Mouse (Mus musculus) liver, embryonic 15.5 days (tissue): ENCODE data around the gene Skor1. TPM values are rescaled to one million over a fixed set of nuclear protein-coding genes. Genes with fewer than 3 reads are reported as not detected.

Source experiments
- ATAC-seq: fragments of 200-750 bp; cut with Nextera tagmentation; 2 replicates; pipeline ENCODE4 v1.8.0; 2017; ENCODE audit warnings: moderate number of reproducible peaks, mild to moderate bottlenecking, moderate library complexity; ENCODE audit not compliant: insufficient read depth
- H3K27ac ChIP-seq: fragments of 300-500 bp; sonication (generic); replicated peaks from 2 replicates; pipeline ENCODE4 v1.5.1; 2015; ENCODE audit warnings: mild to moderate bottlenecking, inconsistent platforms
- H3K27me3 ChIP-seq: fragments of 300-500 bp; sonication (generic); 2 replicates; pipeline ENCODE4 v1.6.1; 2015; ENCODE audit warnings: mild to moderate bottlenecking, inconsistent platforms
- H3K36me3 ChIP-seq: fragments of 300-500 bp; sonication (generic); replicated peaks from 2 replicates; pipeline ENCODE4 v1.6.1; 2015; ENCODE audit warnings: moderate library complexity, mild to moderate bottlenecking, inconsistent platforms
- H3K4me1 ChIP-seq: fragments of 300-500 bp; sonication (generic); replicated peaks from 2 replicates; pipeline ENCODE4 v1.6.1; 2015; ENCODE audit warnings: inconsistent platforms
- H3K4me2 ChIP-seq: fragments of 300-500 bp; sonication (generic); 2 replicates; pipeline ENCODE4 v1.6.1; 2015; ENCODE audit warnings: moderate library complexity, mild to moderate bottlenecking, inconsistent platforms
- H3K4me3 ChIP-seq: fragments of 300-500 bp; sonication (generic); replicated peaks from 2 replicates; pipeline ENCODE4 v1.5.1; 2015; ENCODE audit warnings: mild to moderate bottlenecking, inconsistent platforms
- H3K9ac ChIP-seq: fragments of 300-500 bp; sonication (generic); 2 replicates; pipeline ENCODE4 v1.6.1; 2015; ENCODE audit warnings: moderate library complexity, mild to moderate bottlenecking, inconsistent platforms
- H3K9me3 ChIP-seq: fragments of 300-500 bp; sonication (generic); replicated peaks from 2 replicates; pipeline ENCODE4 v1.6.1; 2016; ENCODE audit warnings: inconsistent platforms
- WGBS: fragments of 180-500 bp; shearing (Covaris S2); methylation state at CpG from one replicate; pipeline ENCODE4 v1.1.7; 2015; ENCODE audit warnings: mixed read lengths; ENCODE audit not compliant: insufficient replicate concordance; 5-methylcytosine and 5-hydroxymethylcytosine counted together
- polyA plus RNA-seq: library from polyadenylated mRNA; unstranded; fragments of >200 nt; fragmentation: Nextera tagmentation; extraction: Ambion mirVana; gene quantifications from 2 replicates; pipeline ENCODE4 v1.2.1, GENCODE M21; 2015

Skor1 gene
- polyA plus RNA-seq, 1 experiment from 2014 or later = not detected

GRCm38 (mm10) chr9:63142335-63143036, 6.3 kb downstream of the Skor1 start:
- Histone ChIP-seq H3K27me3 (peaks cover 100% of the 10 kb centered on the region), H3K4me2 (no peak overlapping the region), H3K36me3 (no peaks in the 10 kb centered on the region), H3K4me3 (no peak overlapping the region), H3K27ac (no peak overlapping the region), H3K9ac (no peak overlapping the region), H3K9me3 (no peaks in the 10 kb centered on the region), H3K4me1 (peaks cover 28% of the 10 kb centered on the region)
- ATAC-seq = no peak
- WGBS = 1% methylated on average over 42 of the region's 42 CpGs

GRCm38 (mm10) chr9:63141641-63142334, 7.0 kb downstream of the Skor1 start:
- Histone ChIP-seq H3K4me1 (peaks cover 27% of the 10 kb centered on the region), H3K36me3 (no peaks in the 10 kb centered on the region), H3K27ac (no peak overlapping the region), H3K9ac (no peak overlapping the region), H3K4me3 (no peak overlapping the region), H3K4me2 (no peak overlapping the region), H3K9me3 (no peaks in the 10 kb centered on the region), H3K27me3 (peaks cover 100% of the 10 kb centered on the region)
- ATAC-seq = no peak
- WGBS = 2% methylated on average over 24 of the region's 24 CpGs

- 3% methylated on average over 9 of the region's 9 CpGs for WGBS
- H3K27me3 ChIP-seq = peaks cover 100% of the 10 kb centered on the region
Measured at GRCm38 (mm10) chr9:63140211-63140610, 8.6 kb downstream of the Skor1 start.

GRCm38 (mm10) chr9:63139661-63140060, 9.1 kb downstream of the Skor1 start:
- peaks cover 12% of the 10 kb centered on the region for H3K4me1 ChIP-seq
- H3K4me3 ChIP-seq = no peak overlapping the region
- WGBS = 8% methylated on average over 17 of the region's 17 CpGs
- H3K9ac ChIP-seq = no peak overlapping the region
- no peak overlapping the region for H3K27ac ChIP-seq
- ATAC-seq = no peak
- peaks cover 100% of the 10 kb centered on the region for H3K27me3 ChIP-seq
- H3K36me3 ChIP-seq = no peaks in the 10 kb centered on the region
- no peak overlapping the region for H3K4me2 ChIP-seq
- no peaks in the 10 kb centered on the region for H3K9me3 ChIP-seq

More at GRCm38 (mm10) chr9:63140211-63140610, 8.6 kb downstream of the Skor1 start:
- H3K4me2 ChIP-seq = no peak overlapping the region
- no peaks in the 10 kb centered on the region for H3K9me3 ChIP-seq
- no peak for ATAC-seq
- peaks cover 17% of the 10 kb centered on the region for H3K4me1 ChIP-seq
- no peak overlapping the region for H3K27ac ChIP-seq
- no peak overlapping the region for H3K9ac ChIP-seq
- no peak overlapping the region for H3K4me3 ChIP-seq
- no peaks in the 10 kb centered on the region for H3K36me3 ChIP-seq

GRCm38 (mm10) chr9:63138481-63138967, 10.2 kb downstream of the Skor1 start:
- Histone ChIP-seq H3K9ac (no peak overlapping the region), H3K9me3 (no peaks in the 10 kb centered on the region), H3K4me1 (peaks cover 11% of the 10 kb centered on the region), H3K36me3 (no peaks in the 10 kb centered on the region), H3K27me3 (peaks cover 100% of the 10 kb centered on the region), H3K27ac (no peak overlapping the region), H3K4me2 (peak overlapping the region; percentile 3; the same call in 1 of the 2 replicates), H3K4me3 (no peak overlapping the region)
- 3% methylated on average over 31 of the region's 31 CpGs for WGBS
- ATAC-seq = no peak

GRCm38 (mm10) chr9:63137615-63137915, 11.2 kb downstream of the Skor1 start:
- Histone ChIP-seq H3K27me3 (peaks cover 99% of the 10 kb centered on the region), H3K36me3 (no peaks in the 10 kb centered on the region), H3K9ac (no peak overlapping the region), H3K4me3 (no peak overlapping the region), H3K27ac (no peak overlapping the region), H3K4me2 (no peak overlapping the region), H3K9me3 (no peaks in the 10 kb centered on the region), H3K4me1 (peaks cover 13% of the 10 kb centered on the region)
- ATAC-seq = no peak
- WGBS = 3% methylated on average over 6 of the region's 6 CpGs

- WGBS = 4% methylated on average over 19 of the region's 19 CpGs
- Histone ChIP-seq H3K9ac (no peak overlapping the region), H3K36me3 (no peaks in the 10 kb centered on the region), H3K4me3 (no peak overlapping the region), H3K27me3 (peaks cover 99% of the 10 kb centered on the region), H3K9me3 (no peaks in the 10 kb centered on the region), H3K4me1 (peaks cover 18% of the 10 kb centered on the region), H3K27ac (no peak overlapping the region), H3K4me2 (no peak overlapping the region)
- no peak for ATAC-seq
Measured at GRCm38 (mm10) chr9:63136756-63137614, 11.8 kb downstream of the Skor1 start.

- H3K9me3 ChIP-seq = no peaks in the 10 kb centered on the region
- H3K4me3 ChIP-seq = no peak overlapping the region
- no peak for ATAC-seq
- H3K4me1 ChIP-seq = peaks cover 21% of the 10 kb centered on the region
- H3K4me2 ChIP-seq = no peak overlapping the region
- 6% methylated on average over 8 of the region's 8 CpGs for WGBS
- H3K36me3 ChIP-seq = no peaks in the 10 kb centered on the region
- peaks cover 99% of the 10 kb centered on the region for H3K27me3 ChIP-seq
- H3K9ac ChIP-seq = no peak overlapping the region
- no peak overlapping the region for H3K27ac ChIP-seq
Measured at GRCm38 (mm10) chr9:63136241-63136640, 12.5 kb downstream of the Skor1 start.

- WGBS = under 1% methylated on average over 16 of the region's 16 CpGs
- H3K4me3 ChIP-seq = no peak overlapping the region
Measured at GRCm38 (mm10) chr9:63135801-63136200, 13.0 kb downstream of the Skor1 start.

GRCm38 (mm10) chr9:63135356-63135755, 13.4 kb downstream of the Skor1 start:
- Histone ChIP-seq H3K4me2 (peak overlapping the region; percentile 27), H3K36me3 (no peaks in the 10 kb centered on the region), H3K27ac (no peak overlapping the region), H3K9ac (no peak overlapping the region), H3K4me1 (peaks cover 21% of the 10 kb centered on the region), H3K9me3 (no peaks in the 10 kb centered on the region), H3K27me3 (peaks cover 98% of the 10 kb centered on the region), H3K4me3 (no peak overlapping the region)
- ATAC-seq = no peak
- 5% methylated on average over 11 of the region's 11 CpGs for WGBS

More at GRCm38 (mm10) chr9:63135801-63136200, 13.0 kb downstream of the Skor1 start:
- H3K4me2 ChIP-seq = peak overlapping the region; percentile 27
- H3K27me3 ChIP-seq = peaks cover 99% of the 10 kb centered on the region
- no peaks in the 10 kb centered on the region for H3K9me3 ChIP-seq
- H3K4me1 ChIP-seq = peaks cover 21% of the 10 kb centered on the region
- no peak overlapping the region for H3K9ac ChIP-seq
- no peaks in the 10 kb centered on the region for H3K36me3 ChIP-seq
- no peak for ATAC-seq
- H3K27ac ChIP-seq = no peak overlapping the region

GRCm38 (mm10) chr9:63133659-63134058, 15.1 kb downstream of the Skor1 start:
- WGBS = 7% methylated on average over 6 of the region's 6 CpGs
- Histone ChIP-seq H3K4me3 (peak overlapping the region; percentile 27), H3K9me3 (no peaks in the 10 kb centered on the region), H3K4me1 (peaks cover 21% of the 10 kb centered on the region), H3K4me2 (peak overlapping the region; percentile 61), H3K27me3 (peaks cover 83% of the 10 kb centered on the region), H3K27ac (no peak overlapping the region), H3K36me3 (no peaks in the 10 kb centered on the region), H3K9ac (no peak overlapping the region)
- no peak for ATAC-seq
